ENCODE assay signal across 31 mouse cellular contexts in the genomic region with DNA sequence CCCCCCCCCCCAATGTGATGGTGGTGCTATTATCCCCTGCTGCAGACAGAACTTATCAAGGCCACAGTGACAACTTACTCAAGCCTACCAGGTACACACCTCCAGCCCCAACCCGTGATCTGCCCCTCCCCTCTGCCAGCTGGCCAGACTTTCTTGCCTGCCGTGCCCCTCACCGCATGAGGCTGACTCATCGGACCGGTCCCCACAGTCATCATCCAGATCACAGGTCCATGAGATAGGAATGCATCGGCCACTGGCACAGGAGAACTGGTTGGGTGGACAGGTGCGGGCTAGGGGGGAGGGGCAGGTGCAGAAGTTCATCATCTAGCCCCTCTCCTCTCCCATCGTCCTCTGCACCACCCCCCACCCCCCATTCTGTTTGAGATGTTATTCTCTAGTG. TPM values are rescaled to one million over a fixed set of nuclear protein-coding genes. Genes with fewer than 3 reads are reported as not detected.
DNase-seq lines count a peak whose midpoint lies in the region; ATAC-seq and TF ChIP-seq lines count a peak whose summit lies in the region.
"Had no signal": no experiment of that assay in that cellular context is flagged by ENCODE, and none has a peak within 500 bp of the region (broad histone marks: within the 10 kb centered on the region; RNA-seq: fewer than 3 reads in every experiment).

No protein-coding gene starts in this region.

- no peak for TF ChIP-seq EP300 in lung, postnatal 0 days (IDR thresholded peaks at IDR 0.05)

- H3K9ac ChIP-seq in lung, postnatal 0 days (replicated peaks; ENCODE audit: low read depth), result no peak overlapping the region
- no peak overlapping the region for H3K9ac ChIP-seq in intestine, embryonic 15.5 days
- H3K9ac ChIP-seq in stomach, embryonic 15.5 days, result no peak overlapping the region
- H3K9ac ChIP-seq: embryonic facial prominence, embryonic 12.5 days; hindbrain, embryonic 15.5 days; limb, embryonic 12.5 days; liver, embryonic 15.5 days; midbrain, embryonic 13.5 days had no signal

- H3K4me1 ChIP-seq in lung, postnatal 0 days (ENCODE audit: insufficient read depth, low read depth, low read length), result no peaks in the 10 kb centered on the region
- H3K4me1 ChIP-seq in lung, adult 2 months (ENCODE audit: control insufficient read depth, insufficient read depth, low read length), result no peaks in the 10 kb centered on the region
- H3K4me1 ChIP-seq in intestine, embryonic 15.5 days (replicated peaks), result no peaks in the 10 kb centered on the region
- no peaks in the 10 kb centered on the region; the same call in 1 of the 2 replicates for H3K4me1 ChIP-seq in stomach, embryonic 15.5 days
- H3K4me1 ChIP-seq: embryonic facial prominence, embryonic 12.5 days; hindbrain, embryonic 15.5 days; limb, embryonic 12.5 days; midbrain, embryonic 13.5 days had no signal

- H3ac ChIP-seq in C2C12 (ENCODE audit: control insufficient read depth, insufficient read length, low read depth), result no peak overlapping the region

- H3K79me2 ChIP-seq in C2C12 (ENCODE audit: control insufficient read depth, insufficient read depth), result peaks cover 10% of the 10 kb centered on the region

- no peak overlapping the region for H3K27ac ChIP-seq in lung, postnatal 0 days (ENCODE audit: low read length)
- no peak overlapping the region for H3K27ac ChIP-seq in intestine, embryonic 15.5 days
- no peak overlapping the region for H3K27ac ChIP-seq in stomach, embryonic 15.5 days
- H3K27ac ChIP-seq: embryonic facial prominence, embryonic 12.5 days; gastrocnemius, adult 2 months; hindbrain, embryonic 10.5 days; hindbrain, embryonic 15.5 days; limb, embryonic 12.5 days; liver, embryonic 15.5 days; macrophage; midbrain, embryonic 13.5 days had no signal

- H3K4me3 ChIP-seq in lung, postnatal 0 days (ENCODE audit: low read depth, low read length), result no peak overlapping the region
- H3K4me3 ChIP-seq in lung, adult 2 months (replicated peaks; ENCODE audit: extremely low read depth, low read depth, low read length), result no peak overlapping the region
- H3K4me3 ChIP-seq in C2C12 (ENCODE audit: insufficient read depth, poor library complexity, severe bottlenecking), result no peak overlapping the region
- no peak overlapping the region for H3K4me3 ChIP-seq in intestine, embryonic 15.5 days (replicated peaks)
- no peak overlapping the region for H3K4me3 ChIP-seq in stomach, embryonic 15.5 days (replicated peaks)
- H3K4me3 ChIP-seq: embryonic facial prominence, embryonic 12.5 days; gastrocnemius, adult 2 months; hindbrain, embryonic 10.5 days; hindbrain, embryonic 15.5 days; limb, embryonic 12.5 days; liver, embryonic 15.5 days; midbrain, embryonic 13.5 days had no signal

- peak; percentile 17; the same call in 1 of the 2 replicates for ATAC-seq in lung, postnatal 0 days
- ATAC-seq in intestine, embryonic 15.5 days, result peak; percentile 83
- peak; percentile 59; the same call in 1 of the 2 replicates for ATAC-seq in stomach, embryonic 15.5 days (ENCODE audit: insufficient read depth, low FRiP score, low read depth)
- ATAC-seq: forebrain, embryonic 16.5 days; inflammation-experienced regulatory T-cells, adult 6 months had no signal

- TF ChIP-seq CTCF in lung, postnatal 0 days (IDR thresholded peaks at IDR 0.05), result no peak
- TF ChIP-seq CTCF in lung, adult 2 months (IDR thresholded peaks at IDR 0.05; ENCODE audit: insufficient read depth, low read length), result no peak
- TF ChIP-seq CTCF in C2C12 (IDR thresholded peaks at IDR 0.05; ENCODE audit: control insufficient read depth, insufficient read depth, insufficient read length), result no peak

- H3K9me3 ChIP-seq in lung, postnatal 0 days (ENCODE audit: low read length), result no peaks in the 10 kb centered on the region
- H3K9me3 ChIP-seq in intestine, embryonic 15.5 days, result no peaks in the 10 kb centered on the region
- no peaks in the 10 kb centered on the region for H3K9me3 ChIP-seq in stomach, embryonic 15.5 days
- H3K9me3 ChIP-seq: embryonic facial prominence, embryonic 12.5 days; G1E; hindbrain, embryonic 10.5 days; hindbrain, embryonic 15.5 days; limb, embryonic 12.5 days; liver, embryonic 15.5 days; midbrain, embryonic 13.5 days had no signal

- WGBS in lung, postnatal 0 days, result 70% methylated on average over 8 of the region's 8 CpGs
- 71% methylated on average over 8 of the region's 8 CpGs for WGBS in lung, adult 2 months
- 67% methylated on average over 8 of the region's 8 CpGs for WGBS in intestine, embryonic 15.5 days
- 62% methylated on average over 8 of the region's 8 CpGs for WGBS in stomach, embryonic 15.5 days

- 0 out of 2 replicates have a peak, but pooled peaks cover 4% of the 10 kb centered on the region for H3K36me3 ChIP-seq in lung, postnatal 0 days (ENCODE audit: insufficient read depth, low read length)
- H3K36me3 ChIP-seq in C2C12 (ENCODE audit: control insufficient read depth, insufficient read depth), result peaks cover 97% of the 10 kb centered on the region
- peaks cover 48% of the 10 kb centered on the region for H3K36me3 ChIP-seq in intestine, embryonic 15.5 days
- H3K36me3 ChIP-seq in stomach, embryonic 15.5 days, result peaks cover 56% of the 10 kb centered on the region
- H3K36me3 ChIP-seq: G1E had no signal

- H3K4me2 ChIP-seq in lung, postnatal 0 days (replicated peaks; ENCODE audit: low read depth, low read length), result no peak overlapping the region
- H3K4me2 ChIP-seq in intestine, embryonic 15.5 days (replicated peaks), result no peak overlapping the region
- H3K4me2 ChIP-seq in stomach, embryonic 15.5 days, result no peak overlapping the region
- H3K4me2 ChIP-seq: embryonic facial prominence, embryonic 12.5 days; heart, embryonic 11.5 days; hindbrain, embryonic 15.5 days; limb, embryonic 12.5 days; liver, embryonic 15.5 days; midbrain, embryonic 13.5 days had no signal

- H3K27me3 ChIP-seq in lung, postnatal 0 days (replicated peaks; ENCODE audit: insufficient read depth, low read length), result no peaks in the 10 kb centered on the region
- H3K27me3 ChIP-seq in C2C12 (ENCODE audit: control insufficient read depth, insufficient read depth, insufficient read length), result no peaks in the 10 kb centered on the region
- H3K27me3 ChIP-seq in intestine, embryonic 15.5 days (replicated peaks), result no peaks in the 10 kb centered on the region
- H3K27me3 ChIP-seq in stomach, embryonic 15.5 days (replicated peaks), result no peaks in the 10 kb centered on the region
- H3K27me3 ChIP-seq: embryonic facial prominence, embryonic 12.5 days; hindbrain, embryonic 15.5 days; limb, embryonic 12.5 days; liver, embryonic 15.5 days; midbrain, embryonic 13.5 days had no signal

- H3K79me3 ChIP-seq in C2C12 (ENCODE audit: low read depth), result peaks cover 4% of the 10 kb centered on the region

- TF ChIP-seq POLR2A in lung, adult 2 months (IDR thresholded peaks at IDR 0.05; ENCODE audit: borderline replicate concordance, extremely low read depth, low read depth, low read length), result no peak

- DNase-seq in lung, postnatal 0 days (ENCODE audit: low spot score), result no peak
- DNase-seq in lung, adult 2 months, result no peak
- DNase-seq in retina, embryonic 14.5 days (ENCODE audit: low spot score), result no peak
- DNase-seq in layer of hippocampus, adult 8-10 months (ENCODE audit: low spot score in 2 of 2), result no peak
- DNase-seq: adrenal gland, adult 8-10 months; cerebellum, adult 9-10 months; embryo, embryonic 11 days; gastrocnemius, adult 2 months; gastrocnemius, postnatal 36 days; heart, adult 18-20 months; kidney, adult 8-10 months; kidney, postnatal 10 days; lung, postnatal 10 days; right cerebral cortex, postnatal 25 days; thymus, postnatal 14 days had no signal

TF ChIP-seq in C2C12, 6 proteins besides CTCF, POLR2A, EP300 and RAD21:
- TF ChIP-seq MYOD1 (IDR thresholded peaks at IDR 0.05; ENCODE audit: control insufficient read depth, insufficient read length, low read depth) (peak; percentile 84), FOSL1 (IDR thresholded peaks at IDR 0.05; ENCODE audit: insufficient read depth, low read length, poor library complexity, severe bottlenecking) (no peak)

RNA-seq across cellular contexts. Expression of gene Lrp1, which starts 37.3 kb away (rescaled TPM):
- 71.0 and 75.4 TPM in 2 replicates for polyA plus RNA-seq in lung, postnatal 0 days (2015; fragmentation: Nextera tagmentation; extraction: Ambion mirVana)
- 215 and 248 TPM in 2 replicates for polyA plus RNA-seq in lung, adult 2 months (2012; rRNA removed)
- polyA plus RNA-seq in C2C12 (2012; fragmentation: generic; extraction: Trizol), result 190 TPM
- polyA plus RNA-seq in intestine, embryonic 15.5 days (2015; fragmentation: Nextera tagmentation; extraction: Ambion mirVana), result 67.2 and 77.1 TPM in 2 replicates
- polyA plus RNA-seq in stomach, embryonic 15.5 days (2015; fragmentation: Nextera tagmentation; extraction: Ambion mirVana), result 77.0 and 87.0 TPM in 2 replicates
- 100 to 1,000 TPM; 293 to 333 (median 304) TPM for total RNA-seq in layer of hippocampus, adult 8-10 months (2022)

RNA-seq across cellular contexts. Expression of gene Nxph4, which starts 49.3 kb away (rescaled TPM):
- polyA plus RNA-seq in lung, postnatal 0 days (2015; fragmentation: Nextera tagmentation; extraction: Ambion mirVana), result 0.44 and 0.60 TPM in 2 replicates
- 0.23 and 0.24 TPM in 2 replicates for polyA plus RNA-seq in lung, adult 2 months (2012; rRNA removed)
- 1.2 TPM for polyA plus RNA-seq in C2C12 (2012; fragmentation: generic; extraction: Trizol)
- 4.9 and 5.7 TPM in 2 replicates for polyA plus RNA-seq in intestine, embryonic 15.5 days (2015; fragmentation: Nextera tagmentation; extraction: Ambion mirVana)
- polyA plus RNA-seq in stomach, embryonic 15.5 days (2015; fragmentation: Nextera tagmentation; extraction: Ambion mirVana), result 5.0 and 5.4 TPM in 2 replicates
- 1 to 10 TPM; 1.9 to 2.7 (median 2.3) TPM for total RNA-seq in layer of hippocampus, adult 8-10 months (2022)
- total RNA-seq: liver, adult 2 months; megakaryocyte-erythroid progenitor cell, adult 5-6 weeks had no signal
- polyA plus RNA-seq: inflammation-experienced regulatory T-cells, adult 6 months; liver, adult 2 months; liver, embryonic 15.5 days; macrophage had no signal

RNA-seq across cellular contexts. Expression of gene Stat6, which starts 59.1 kb away (rescaled TPM):
- 39.1 and 41.9 TPM in 2 replicates for polyA plus RNA-seq in lung, postnatal 0 days (2015; fragmentation: Nextera tagmentation; extraction: Ambion mirVana)
- 92.3 and 123 TPM in 2 replicates for polyA plus RNA-seq in lung, adult 2 months (2012; rRNA removed)
- 0.26 TPM for polyA plus RNA-seq in C2C12 (2012; fragmentation: generic; extraction: Trizol)
- polyA plus RNA-seq in intestine, embryonic 15.5 days (2015; fragmentation: Nextera tagmentation; extraction: Ambion mirVana), result 37.7 and 39.9 TPM in 2 replicates
- 35.0 and 37.1 TPM in 2 replicates for polyA plus RNA-seq in stomach, embryonic 15.5 days (2015; fragmentation: Nextera tagmentation; extraction: Ambion mirVana)
- total RNA-seq in layer of hippocampus, adult 8-10 months (2022), result 10 to 100 TPM in 3 of 4 experiments, 1 to 10 TPM in 1; 10.0 to 13.6 (median 11.3) TPM

Comparison
In these comparisons a context has a peak if more than half of its experiments do, and no peak if none do; other contexts are left out.
1. ATAC-seq: peak in every context shown above with its lines; median percentile 83 in intestine, embryonic 15.5 days; 59 in stomach, embryonic 15.5 days; 17 in lung, postnatal 0 days.
2. RNA of gene Stat6, which starts 59.1 kb away (polyA plus RNA-seq): 92.3 to 123 TPM in lung, adult 2 months, 39.1 to 41.9 TPM in lung, postnatal 0 days, 37.7 to 39.9 TPM in intestine, embryonic 15.5 days and 35.0 to 37.1 TPM in stomach, embryonic 15.5 days; 0.26 TPM in C2C12 (single experiment); every median in the first group is over 10 times any median in the second.